Mouse (Mus musculus) neural tube, embryonic 14.5 days (tissue): ENCODE results near the gene Myo1e. TPM values are rescaled to one million over a fixed set of nuclear protein-coding genes. Genes with fewer than 3 reads are reported as not detected.

Source experiments
- ATAC-seq: fragments of 200-750 bp; cut with Nextera tagmentation; 2 replicates; pipeline ENCODE4 v1.8.0; 2017; ENCODE audit warnings: low read depth, mild to moderate bottlenecking, moderate TSS enrichment, moderate library complexity
- H3K27ac ChIP-seq: fragments of 300-500 bp; sonication (generic); 2 replicates; pipeline ENCODE4 v1.5.1; 2014; ENCODE audit warnings: low read depth, mild to moderate bottlenecking, control low read depth, low read length, moderate library complexity, mixed read lengths
- H3K27me3 ChIP-seq: fragments of 300-500 bp; sonication (generic); 2 replicates; pipeline ENCODE4 v1.6.1; 2014; ENCODE audit warnings: low read length; ENCODE audit not compliant: control insufficient read depth, insufficient read depth
- H3K36me3 ChIP-seq: fragments of 300-500 bp; sonication (generic); 2 replicates; pipeline ENCODE4 v1.6.1; 2014; ENCODE audit warnings: low read length, mixed read lengths; ENCODE audit not compliant: control insufficient read depth, insufficient read depth
- H3K4me1 ChIP-seq: fragments of 300-500 bp; sonication (generic); 2 replicates; pipeline ENCODE4 v1.6.1; 2014; ENCODE audit warnings: low read length; ENCODE audit not compliant: control insufficient read depth, insufficient read depth
- H3K4me2 ChIP-seq: fragments of 300-500 bp; sonication (generic); 2 replicates; pipeline ENCODE4 v1.6.1; 2014; ENCODE audit warnings: mild to moderate bottlenecking, low read depth, low read length, control low read depth
- H3K4me3 ChIP-seq: fragments of 300-500 bp; sonication (generic); 2 replicates; pipeline ENCODE4 v1.5.1; 2014; ENCODE audit warnings: low read depth, low read length, control low read depth, mixed read lengths
- H3K9ac ChIP-seq: fragments of 300-500 bp; sonication (generic); replicated peaks from 2 replicates; pipeline ENCODE4 v1.6.1; 2014; ENCODE audit warnings: low read depth, mild to moderate bottlenecking, control low read depth, low read length, mixed read lengths
- H3K9me3 ChIP-seq: fragments of 300-500 bp; sonication (generic); 2 replicates; pipeline ENCODE4 v1.6.1; 2016; ENCODE audit warnings: low read length; ENCODE audit not compliant: control insufficient read depth
- WGBS: fragments of 180-500 bp; shearing (Covaris S2); extraction: QIAGEN DNeasy Blood & Tissue Kit; methylation state at CpG from one replicate; pipeline ENCODE4 v1.1.7; 2014; 5-methylcytosine and 5-hydroxymethylcytosine counted together
- polyA plus RNA-seq: library from polyadenylated mRNA; unstranded; fragments of >200 nt; fragmentation: Nextera tagmentation; extraction: Ambion mirVana; gene quantifications from 2 replicates; pipeline ENCODE4 v1.2.1, GENCODE M21; 2014

Myo1e gene
- polyA plus RNA-seq, 1 experiment from 2014 or later, result 3.6 TPM

DNA sequence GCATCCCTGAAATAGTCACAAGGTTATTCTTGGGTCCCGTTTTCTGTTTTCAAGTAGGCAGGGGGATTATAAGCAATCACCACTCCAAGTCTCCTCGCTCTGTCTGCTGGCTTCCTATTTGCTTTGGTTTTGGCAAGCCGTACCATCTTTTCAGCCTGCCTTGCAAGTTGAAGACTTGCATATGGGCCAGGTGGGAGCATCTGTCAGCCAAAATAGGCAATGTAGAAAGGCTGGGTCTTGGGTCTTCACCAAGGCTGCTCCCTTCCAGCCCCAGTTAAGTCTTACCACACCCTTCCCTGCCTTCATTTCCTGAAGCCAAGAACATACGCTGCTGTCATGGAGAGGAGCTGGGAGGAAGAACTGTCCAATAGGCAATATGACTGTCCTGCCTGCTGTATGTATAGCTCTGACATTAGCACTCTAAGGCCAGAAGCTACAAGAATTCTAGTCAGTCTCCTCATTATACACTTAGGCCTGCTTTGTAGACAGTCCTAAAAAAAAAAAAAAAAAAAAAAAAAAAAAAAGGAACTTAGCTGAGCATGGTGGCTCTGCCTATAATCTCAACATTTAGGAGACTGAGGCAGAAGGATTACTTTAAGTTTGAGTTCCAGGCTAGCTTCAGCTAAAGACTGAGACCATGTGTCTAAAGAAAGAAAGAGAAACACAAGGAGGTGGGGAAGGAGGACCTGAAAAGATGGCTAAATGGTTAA, 180.4 kb downstream of the Myo1e start:
- H3K9me3 ChIP-seq, result no peaks in the 10 kb centered on the region
- H3K4me2 ChIP-seq, result no peak overlapping the region
- no peak overlapping the region for H3K9ac ChIP-seq
- H3K27ac ChIP-seq, result no peak overlapping the region
- H3K4me1 ChIP-seq, result no peaks in the 10 kb centered on the region
- 98% methylated on average over 4 of the region's 4 CpGs for whole genome bisulfite sequencing
- ATAC-seq, result no peak
- H3K4me3 ChIP-seq, result no peak overlapping the region
- H3K27me3 ChIP-seq, result no peaks in the 10 kb centered on the region
- H3K36me3 ChIP-seq, result no peaks in the 10 kb centered on the region

DNA sequence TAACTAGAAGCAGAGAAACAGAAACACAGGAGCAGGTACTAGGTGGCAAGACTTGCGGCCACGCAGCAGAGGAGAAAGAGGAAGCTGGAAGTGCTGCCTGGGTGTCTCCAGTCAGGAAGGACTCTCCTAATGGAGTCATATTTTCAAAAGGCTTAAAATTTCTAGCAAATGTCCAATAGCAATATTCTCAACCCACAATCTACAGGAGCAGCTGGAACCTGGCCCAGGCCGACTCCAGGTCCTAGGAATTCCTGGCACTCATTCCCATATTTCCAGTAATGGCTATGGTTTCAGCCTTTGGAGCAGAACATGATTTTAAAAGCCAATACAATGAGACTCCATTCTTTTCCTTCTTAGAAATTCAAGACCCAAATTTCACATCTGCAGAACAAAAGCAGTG, 182.4 kb downstream of the Myo1e start:
- Histone ChIP-seq H3K27ac (no peak overlapping the region), H3K4me2 (no peak overlapping the region), H3K9ac (no peak overlapping the region), H3K9me3 (no peaks in the 10 kb centered on the region), H3K36me3 (no peaks in the 10 kb centered on the region), H3K4me1 (no peaks in the 10 kb centered on the region), H3K27me3 (no peaks in the 10 kb centered on the region), H3K4me3 (no peak overlapping the region)
- no peak for ATAC-seq
- WGBS, result 88% methylated on average over 3 of the region's 3 CpGs

DNA sequence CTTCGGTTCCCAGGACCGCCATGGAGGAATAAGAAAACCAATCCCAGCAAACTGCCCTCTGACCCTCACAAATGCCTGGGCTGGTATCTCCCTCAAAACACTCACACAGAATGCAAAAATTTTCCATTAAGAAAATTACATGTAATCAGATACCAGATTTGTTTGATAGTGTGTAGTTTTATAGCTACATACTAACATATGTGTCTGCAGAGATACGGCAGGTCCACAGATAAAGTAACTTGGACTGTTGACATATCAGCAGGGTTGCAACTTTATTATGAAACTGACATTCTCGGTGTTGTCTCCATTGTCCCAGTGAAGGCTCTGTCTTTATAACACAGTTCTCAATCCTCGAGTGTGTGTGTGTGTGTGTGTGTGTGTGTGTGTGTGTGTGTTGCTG, 183.9 kb downstream of the Myo1e start:
- 89% methylated on average over 5 of the region's 5 CpGs for WGBS
- Histone ChIP-seq H3K4me1 (no peaks in the 10 kb centered on the region), H3K27ac (no peak overlapping the region), H3K9me3 (no peaks in the 10 kb centered on the region), H3K27me3 (no peaks in the 10 kb centered on the region), H3K4me3 (no peak overlapping the region), H3K9ac (no peak overlapping the region), H3K4me2 (no peak overlapping the region), H3K36me3 (no peaks in the 10 kb centered on the region)
- ATAC-seq, result no peak

DNA sequence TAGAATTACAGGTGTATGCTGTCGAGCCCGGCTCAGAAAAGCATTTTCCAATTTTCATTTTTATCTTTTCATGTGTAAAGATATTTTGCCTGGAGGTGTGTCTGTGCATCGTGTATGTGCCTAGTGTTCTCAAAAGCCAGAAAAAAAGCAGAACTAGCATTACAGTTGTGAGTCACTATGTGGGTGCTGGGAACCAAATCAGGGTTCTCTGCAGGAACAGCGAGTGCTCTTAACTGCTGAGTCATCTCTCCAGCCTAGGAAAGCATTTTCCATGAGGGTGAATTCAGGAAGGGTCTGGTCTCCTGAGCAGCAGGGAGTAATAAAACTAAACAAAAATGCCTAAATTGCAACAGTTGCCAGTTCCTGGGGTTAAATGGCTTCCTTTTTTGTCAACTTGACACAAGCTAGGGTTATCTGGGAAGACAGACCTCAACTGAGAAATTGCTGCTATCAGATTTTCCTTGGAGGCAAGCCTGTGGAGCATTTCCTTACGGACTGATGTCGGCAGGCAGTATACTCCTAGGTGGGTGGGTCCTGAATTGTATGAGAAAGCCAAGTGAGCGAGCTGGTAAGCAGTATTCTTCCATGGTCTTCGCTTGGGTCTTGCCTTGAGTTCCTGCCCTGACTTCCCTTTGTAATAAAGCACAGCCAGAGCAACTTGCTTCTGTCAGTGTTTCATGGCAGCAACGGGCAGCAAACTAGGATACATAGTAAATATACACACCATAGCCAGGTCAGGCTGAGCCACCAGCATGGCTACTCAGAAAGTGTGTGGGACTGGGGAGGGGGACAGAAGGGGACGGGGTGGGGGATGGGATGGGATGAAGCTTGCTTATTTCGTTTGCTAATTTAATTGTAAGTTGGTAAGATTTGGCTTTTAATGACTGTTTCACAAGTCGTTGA, 184.8 kb downstream of the Myo1e start:
- H3K27me3 ChIP-seq, result no peaks in the 10 kb centered on the region
- H3K9me3 ChIP-seq, result no peaks in the 10 kb centered on the region
- no peak overlapping the region for H3K9ac ChIP-seq
- no peak overlapping the region for H3K4me3 ChIP-seq
- no peak overlapping the region for H3K27ac ChIP-seq
- H3K36me3 ChIP-seq, result no peaks in the 10 kb centered on the region
- no peaks in the 10 kb centered on the region for H3K4me1 ChIP-seq
- ATAC-seq, result no peak
- no peak overlapping the region for H3K4me2 ChIP-seq
- WGBS, result 76% methylated on average over 12 of the region's 12 CpGs

DNA sequence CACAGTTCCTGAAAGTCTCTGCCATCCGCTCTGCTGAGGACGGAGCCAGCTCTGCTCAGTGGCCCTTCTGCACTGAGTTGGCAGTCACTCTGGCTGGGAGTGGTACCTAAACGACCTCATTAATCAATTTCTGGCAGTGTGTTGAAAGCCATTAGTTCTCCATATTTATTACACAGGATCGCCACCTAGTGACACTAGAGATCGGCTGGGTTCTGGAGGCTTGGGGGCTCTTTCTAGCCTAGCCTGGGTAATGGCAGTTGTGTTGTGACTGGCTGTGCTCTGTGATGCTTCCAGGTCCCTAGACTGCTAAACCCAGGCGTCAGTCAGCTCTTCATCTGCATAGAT, 185.4 kb downstream of the Myo1e start:
- no peaks in the 10 kb centered on the region for H3K27me3 ChIP-seq
- H3K9me3 ChIP-seq, result no peaks in the 10 kb centered on the region
- H3K4me2 ChIP-seq, result no peak overlapping the region
- 17% methylated on average over 6 of the region's 6 CpGs for WGBS
- H3K36me3 ChIP-seq, result no peaks in the 10 kb centered on the region
- H3K27ac ChIP-seq, result no peak overlapping the region
- no peaks in the 10 kb centered on the region for H3K4me1 ChIP-seq
- ATAC-seq, result peak; percentile 83
- H3K4me3 ChIP-seq, result no peak overlapping the region
- H3K9ac ChIP-seq, result no peak overlapping the region

DNA sequence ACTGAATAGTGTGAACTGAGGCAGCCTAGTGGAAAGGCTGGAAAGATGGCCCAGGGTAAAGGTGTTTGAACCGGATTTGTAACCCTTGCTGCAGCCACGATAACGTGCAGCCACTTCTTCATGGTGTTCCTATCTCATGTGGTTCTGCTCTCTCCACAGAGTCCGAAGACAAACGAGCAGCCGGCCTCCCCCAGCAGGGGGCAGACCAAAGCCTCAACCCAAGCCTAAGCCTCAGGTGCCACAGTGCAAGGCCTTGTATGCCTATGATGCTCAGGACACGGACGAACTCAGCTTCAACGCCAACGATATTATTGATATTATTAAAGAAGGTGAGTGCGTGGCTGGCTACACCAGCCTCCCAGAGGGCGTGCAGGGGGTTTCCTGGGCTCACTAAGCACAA, 188.5 kb downstream of the Myo1e start:
- 92% methylated on average over 12 of the region's 12 CpGs for WGBS
- no peak for ATAC-seq

DNA sequence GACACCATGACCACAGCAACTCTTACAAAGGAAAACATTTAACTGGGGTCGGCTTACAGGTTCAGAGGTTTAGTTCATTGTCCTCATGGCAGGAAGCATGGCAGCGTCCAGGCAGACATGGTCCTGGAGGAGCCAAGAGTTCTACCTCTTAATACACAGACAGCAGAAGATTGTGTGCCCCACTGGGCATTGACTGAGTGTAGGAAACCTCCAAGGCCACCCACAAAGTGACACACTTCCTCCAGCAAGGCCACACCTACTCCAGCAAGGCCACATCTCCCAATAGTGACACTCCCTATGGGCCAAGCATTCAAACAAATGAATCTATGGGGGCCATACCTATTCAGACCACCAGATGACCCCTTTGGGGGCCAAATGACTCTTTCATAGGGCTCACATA, 188.9 kb downstream of the Myo1e start:
- H3K27me3 ChIP-seq, result no peaks in the 10 kb centered on the region
- H3K27ac ChIP-seq, result no peak overlapping the region
- no peak overlapping the region for H3K9ac ChIP-seq
- no peak overlapping the region for H3K4me2 ChIP-seq
- no peak overlapping the region for H3K4me3 ChIP-seq
- no peak for ATAC-seq
- H3K36me3 ChIP-seq, result no peaks in the 10 kb centered on the region
- H3K4me1 ChIP-seq, result no peaks in the 10 kb centered on the region
- 92% methylated on average over 2 of the region's 2 CpGs for WGBS
- H3K9me3 ChIP-seq, result no peaks in the 10 kb centered on the region

More for the DNA sequence above, 188.5 kb downstream of the Myo1e start:
- no peak overlapping the region for H3K27ac ChIP-seq
- H3K4me3 ChIP-seq, result no peak overlapping the region
- H3K36me3 ChIP-seq, result no peaks in the 10 kb centered on the region
- no peaks in the 10 kb centered on the region for H3K27me3 ChIP-seq
- no peak overlapping the region for H3K9ac ChIP-seq
- H3K4me1 ChIP-seq, result no peaks in the 10 kb centered on the region
- no peak overlapping the region for H3K4me2 ChIP-seq
- H3K9me3 ChIP-seq, result no peaks in the 10 kb centered on the region

DNA sequence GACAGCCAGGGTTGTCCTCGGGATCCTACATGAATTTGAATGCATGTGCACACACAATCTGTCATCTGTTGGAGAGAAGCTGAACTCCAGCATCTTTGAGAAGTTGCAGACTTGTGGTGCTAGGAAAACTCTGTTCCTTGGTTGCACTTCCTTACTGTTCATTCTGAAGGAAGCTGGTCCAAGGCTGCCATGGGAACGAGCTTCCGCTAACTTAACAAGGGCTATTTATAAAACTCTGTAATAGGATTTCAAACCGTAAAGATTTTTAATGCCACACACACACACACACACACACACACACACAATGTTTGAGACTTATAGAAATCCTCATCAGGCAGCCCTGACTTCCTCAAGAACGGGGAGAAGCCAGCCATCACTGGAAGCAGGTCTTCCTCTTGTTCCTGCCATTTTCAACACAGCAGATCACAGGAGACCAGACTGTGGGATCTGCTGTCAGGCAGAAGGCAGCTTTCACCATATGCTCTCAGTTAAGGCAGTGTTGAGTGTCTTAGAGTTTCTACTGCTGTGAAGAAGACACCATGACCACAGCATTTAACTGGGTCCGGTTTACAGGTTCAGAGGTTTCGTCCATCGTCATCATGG, 194.9 kb downstream of the Myo1e start:
- no peak for ATAC-seq
- Histone ChIP-seq H3K9me3 (no peaks in the 10 kb centered on the region), H3K27me3 (no peaks in the 10 kb centered on the region), H3K4me1 (no peaks in the 10 kb centered on the region), H3K27ac (no peak overlapping the region), H3K4me3 (no peak overlapping the region), H3K9ac (no peak overlapping the region), H3K4me2 (no peak overlapping the region), H3K36me3 (no peaks in the 10 kb centered on the region)
- 95% methylated on average over 8 of the region's 8 CpGs for WGBS

DNA sequence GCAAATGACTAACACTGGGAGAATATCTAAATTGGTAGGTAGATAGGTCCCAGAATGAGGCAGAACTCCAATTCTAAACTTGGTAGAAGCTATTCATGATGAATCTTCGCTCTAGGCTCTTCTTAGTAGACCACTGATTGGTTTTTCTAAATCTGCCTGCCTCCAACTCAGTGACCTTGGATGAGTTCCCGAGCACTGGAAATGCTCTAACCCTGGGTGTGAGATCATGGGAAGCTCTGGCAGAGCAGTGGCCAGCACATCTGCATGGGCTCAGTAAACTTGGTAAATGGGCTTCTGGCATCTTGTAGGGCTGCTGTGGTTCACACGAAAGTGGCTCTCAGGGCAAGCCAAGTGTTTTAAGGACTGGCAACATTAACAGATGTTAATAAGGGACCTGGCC, 199.4 kb downstream of the Myo1e start:
- H3K4me1 ChIP-seq, result no peaks in the 10 kb centered on the region
- no peaks in the 10 kb centered on the region for H3K9me3 ChIP-seq
- H3K27ac ChIP-seq, result no peak overlapping the region
- no peak overlapping the region for H3K4me2 ChIP-seq
- no peak overlapping the region for H3K4me3 ChIP-seq
- peaks cover 6% of the 10 kb centered on the region; the same call in 1 of the 2 replicates for H3K36me3 ChIP-seq
- H3K9ac ChIP-seq, result no peak overlapping the region
- ATAC-seq, result no peak
- 94% methylated on average over 3 of the region's 3 CpGs for WGBS
- no peaks in the 10 kb centered on the region for H3K27me3 ChIP-seq
